Mouse (Mus musculus): ENCODE data around the gene Smug1. TPM values are rescaled to one million over a fixed set of nuclear protein-coding genes. Genes with fewer than 3 reads are reported as not detected.

The Smug1 gene
- polyA plus RNA-seq, 1 experiment from 2014 or later, result 20.7 TPM

DNA sequence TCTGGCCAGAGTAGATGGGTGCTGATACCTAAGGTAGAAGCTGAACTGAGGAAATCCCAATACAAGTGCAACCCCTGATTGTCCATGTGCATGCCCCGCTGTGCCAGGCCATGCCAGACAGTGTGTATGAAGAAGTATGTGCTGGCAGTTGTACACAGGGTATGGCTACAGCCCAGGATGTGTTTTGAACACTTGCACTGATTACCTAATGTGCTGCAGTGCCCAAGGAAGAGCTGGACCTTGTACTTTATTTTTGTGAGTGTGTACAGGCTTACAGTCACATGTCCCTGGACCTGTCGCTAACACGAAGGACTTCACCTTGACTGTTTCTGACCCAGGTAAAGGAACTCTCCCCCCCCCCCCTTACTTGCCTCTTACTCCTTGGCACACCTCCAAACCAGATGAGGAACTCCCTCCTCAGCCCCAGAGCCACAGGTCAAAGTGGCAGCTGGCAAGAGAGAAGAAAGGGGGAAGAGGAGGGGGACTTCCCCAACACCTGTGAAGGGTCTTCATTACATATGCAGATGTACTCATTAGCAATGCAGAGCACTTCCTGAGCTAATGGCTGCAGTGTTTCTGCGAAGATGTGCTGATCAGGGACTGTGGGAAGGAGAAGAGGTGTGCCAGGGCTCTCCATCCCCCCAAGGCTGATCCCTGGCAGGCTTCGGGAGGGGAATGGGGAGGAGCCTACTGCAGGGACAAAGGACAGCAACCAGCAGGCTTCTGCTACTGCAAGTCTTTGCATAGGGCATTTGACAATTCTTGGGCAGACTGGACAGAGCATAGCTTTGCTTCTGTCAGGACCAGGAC is 32.4 kb downstream of the Smug1 start:
- H3K27me3 ChIP-seq (ENCODE audit: control insufficient read depth, insufficient read depth, low read depth, low read length), result peaks cover 26% of the 10 kb centered on the region
- H3K9ac ChIP-seq (ENCODE audit: low read length), result no peak overlapping the region
- no peak overlapping the region for H3K4me3 ChIP-seq (ENCODE audit: low read length)
- H3K4me2 ChIP-seq (ENCODE audit: low read depth, low read length), result no peak overlapping the region
- peak; percentile 5; the same call in 1 of the 2 replicates for ATAC-seq (ENCODE audit: low read depth)
- H3K36me3 ChIP-seq (ENCODE audit: control insufficient read depth, insufficient read depth, low read length), result no peaks in the 10 kb centered on the region
- H3K27ac ChIP-seq (ENCODE audit: low read length), result no peak overlapping the region
- H3K9me3 ChIP-seq (ENCODE audit: control insufficient read depth, low read length), result no peaks in the 10 kb centered on the region
- WGBS, result 20% methylated on average over 5 of the region's 5 CpGs
- peaks cover 6% of the 10 kb centered on the region; the same call in 1 of the 2 replicates for H3K4me1 ChIP-seq (replicated peaks; ENCODE audit: control insufficient read depth, insufficient read depth, low read length)

DNA sequence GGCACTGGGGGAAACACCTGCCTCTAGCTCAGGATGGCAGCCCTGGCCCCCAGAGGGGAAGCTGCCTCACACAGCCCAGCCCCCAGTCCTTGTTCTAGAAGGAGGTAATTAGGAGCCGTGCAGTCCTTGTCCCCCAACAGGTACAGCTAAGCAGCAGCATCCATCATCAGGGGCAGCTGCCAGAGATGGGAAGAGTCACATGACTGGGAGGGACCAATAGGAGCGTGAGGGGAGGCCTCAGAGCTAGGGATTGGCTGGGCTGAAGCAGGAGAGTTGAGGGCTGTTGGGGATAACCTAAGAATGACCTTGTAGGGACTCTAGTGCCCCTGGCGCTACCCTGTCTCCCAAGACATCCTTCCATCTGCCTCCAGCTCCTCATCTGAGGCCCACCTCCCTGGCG is 33.1 kb downstream of the Smug1 start:
- 25% methylated on average over 4 of the region's 4 CpGs for WGBS
- peaks cover 26% of the 10 kb centered on the region for H3K27me3 ChIP-seq (ENCODE audit: control insufficient read depth, insufficient read depth, low read depth, low read length)
- H3K4me2 ChIP-seq (ENCODE audit: low read depth, low read length), result no peak overlapping the region
- H3K4me3 ChIP-seq (ENCODE audit: low read length), result no peak overlapping the region
- no peak overlapping the region for H3K9ac ChIP-seq (ENCODE audit: low read length)
- no peak overlapping the region for H3K27ac ChIP-seq (ENCODE audit: low read length)
- no peak for ATAC-seq (ENCODE audit: low read depth)
- H3K36me3 ChIP-seq (ENCODE audit: control insufficient read depth, insufficient read depth, low read length), result no peaks in the 10 kb centered on the region
- no peaks in the 10 kb centered on the region for H3K9me3 ChIP-seq (ENCODE audit: control insufficient read depth, low read length)
- peaks cover 6% of the 10 kb centered on the region; the same call in 1 of the 2 replicates for H3K4me1 ChIP-seq (replicated peaks; ENCODE audit: control insufficient read depth, insufficient read depth, low read length)

DNA sequence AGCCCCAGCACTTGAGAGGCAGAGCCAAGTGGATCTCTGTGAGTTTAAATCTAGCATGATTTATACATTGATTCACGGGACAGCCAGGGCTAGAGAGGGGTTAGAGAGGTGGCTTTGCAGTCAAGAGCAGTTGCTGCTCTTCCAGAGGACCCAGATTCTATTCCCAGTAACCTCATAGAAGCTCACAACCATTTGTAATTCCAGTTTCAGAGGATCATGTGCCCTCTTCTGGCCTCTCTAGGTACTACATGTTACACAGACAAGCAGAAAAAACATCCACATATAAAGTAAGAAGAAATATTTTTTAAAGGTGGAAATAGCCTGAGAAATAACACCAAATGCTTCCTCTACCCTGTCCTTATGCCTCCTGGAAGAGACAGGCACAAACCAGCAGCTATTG is 36.2 kb downstream of the Smug1 start:
- H3K36me3 ChIP-seq (ENCODE audit: control insufficient read depth, insufficient read depth, low read length), result no peaks in the 10 kb centered on the region
- H3K27me3 ChIP-seq (ENCODE audit: control insufficient read depth, insufficient read depth, low read depth, low read length), result peaks cover 20% of the 10 kb centered on the region
- no peak for ATAC-seq (ENCODE audit: low read depth)

DNA sequence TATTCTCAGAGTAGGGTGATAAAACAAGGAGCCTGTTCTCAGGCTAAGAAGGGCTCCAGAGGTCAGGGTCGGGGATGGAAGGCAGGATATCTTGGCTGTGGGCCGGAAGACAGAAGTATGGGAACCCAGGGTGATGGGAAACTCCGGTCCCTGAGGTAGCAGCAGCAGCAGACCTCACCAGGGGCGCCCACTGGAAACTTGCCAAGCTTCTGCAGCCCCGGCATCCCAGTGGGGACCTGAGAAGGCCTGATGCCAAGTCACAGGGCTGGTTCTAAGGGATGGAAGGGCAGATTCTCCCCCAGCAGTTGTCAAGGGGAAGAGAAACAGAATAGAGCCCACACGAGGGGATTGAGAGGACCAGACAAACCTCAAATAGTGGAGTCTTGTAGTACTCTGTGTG is 37.6 kb downstream of the Smug1 start:
- no peak for ATAC-seq (ENCODE audit: low read depth)
- Histone ChIP-seq H3K27ac (ENCODE audit: low read length) (no peak overlapping the region), H3K4me2 (ENCODE audit: low read depth, low read length) (no peak overlapping the region), H3K9me3 (ENCODE audit: control insufficient read depth, low read length) (no peaks in the 10 kb centered on the region), H3K36me3 (ENCODE audit: control insufficient read depth, insufficient read depth, low read length) (no peaks in the 10 kb centered on the region), H3K4me3 (ENCODE audit: low read length) (no peak overlapping the region), H3K9ac (ENCODE audit: low read length) (no peak overlapping the region), H3K4me1 (replicated peaks; ENCODE audit: control insufficient read depth, insufficient read depth, low read length) (no peaks in the 10 kb centered on the region; the same call in 1 of the 2 replicates), H3K27me3 (ENCODE audit: control insufficient read depth, insufficient read depth, low read depth, low read length) (peaks cover 16% of the 10 kb centered on the region; the same call in 1 of the 2 replicates)
- 27% methylated on average over 6 of the region's 6 CpGs for WGBS

More for the DNA sequence above, 36.2 kb downstream of the Smug1 start:
- H3K4me2 ChIP-seq (ENCODE audit: low read depth, low read length), result no peak overlapping the region
- 63% methylated on average over 1 of the region's 1 CpGs for WGBS
- H3K27ac ChIP-seq (ENCODE audit: low read length), result no peak overlapping the region
- H3K4me3 ChIP-seq (ENCODE audit: low read length), result no peak overlapping the region
- H3K9ac ChIP-seq (ENCODE audit: low read length), result no peak overlapping the region
- H3K9me3 ChIP-seq (ENCODE audit: control insufficient read depth, low read length), result no peaks in the 10 kb centered on the region
- H3K4me1 ChIP-seq (replicated peaks; ENCODE audit: control insufficient read depth, insufficient read depth, low read length), result peaks cover 6% of the 10 kb centered on the region; the same call in 1 of the 2 replicates

DNA sequence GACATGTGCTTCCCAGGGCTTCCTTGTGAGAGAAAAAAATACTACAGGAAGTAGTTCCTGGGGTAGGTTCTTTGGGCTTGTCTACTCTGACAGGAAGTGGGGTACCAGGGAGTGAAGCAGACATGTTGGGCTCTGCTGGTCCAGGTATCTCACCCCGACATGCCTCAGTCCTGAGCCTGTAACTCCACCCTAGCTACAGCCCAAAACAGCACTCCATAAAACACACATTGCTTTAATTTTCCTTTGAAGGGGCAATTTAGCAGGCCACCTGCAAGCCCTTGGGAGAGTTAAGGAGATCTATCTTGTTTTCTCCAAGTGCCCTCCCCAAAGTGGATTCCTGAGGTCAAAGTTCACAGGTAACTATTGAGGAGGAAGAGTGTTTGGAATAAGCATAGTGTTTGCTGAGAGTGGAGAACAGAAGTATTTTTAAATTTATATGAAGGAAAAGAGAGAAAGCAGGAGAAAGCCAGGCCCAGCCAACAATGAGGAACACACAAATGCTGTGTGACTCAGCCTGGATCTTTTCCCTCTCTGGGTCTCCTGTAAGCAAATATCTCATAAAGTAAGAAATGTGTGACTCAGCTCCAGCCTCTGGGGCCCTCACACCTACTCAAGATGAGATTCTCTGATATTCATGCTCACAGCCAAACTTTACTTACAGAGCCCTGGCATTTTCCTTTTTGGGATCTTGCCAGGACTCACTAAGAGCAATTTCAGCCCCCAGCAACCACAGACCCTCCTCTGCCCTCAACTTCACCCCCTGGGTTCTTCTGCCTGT is 38.6 kb downstream of the Smug1 start:
- Histone ChIP-seq H3K27ac (ENCODE audit: low read length) (no peak overlapping the region), H3K4me3 (ENCODE audit: low read length) (no peak overlapping the region), H3K9ac (ENCODE audit: low read length) (no peak overlapping the region), H3K4me1 (replicated peaks; ENCODE audit: control insufficient read depth, insufficient read depth, low read length) (peaks cover 5% of the 10 kb centered on the region; the same call in 1 of the 2 replicates), H3K27me3 (ENCODE audit: control insufficient read depth, insufficient read depth, low read depth, low read length) (peaks cover 13% of the 10 kb centered on the region; the same call in 1 of the 2 replicates), H3K9me3 (ENCODE audit: control insufficient read depth, low read length) (no peaks in the 10 kb centered on the region), H3K36me3 (ENCODE audit: control insufficient read depth, insufficient read depth, low read length) (no peaks in the 10 kb centered on the region), H3K4me2 (ENCODE audit: low read depth, low read length) (no peak overlapping the region)
- WGBS, result 20% methylated on average over 1 of the region's 1 CpGs
- ATAC-seq (ENCODE audit: low read depth), result no peak

DNA sequence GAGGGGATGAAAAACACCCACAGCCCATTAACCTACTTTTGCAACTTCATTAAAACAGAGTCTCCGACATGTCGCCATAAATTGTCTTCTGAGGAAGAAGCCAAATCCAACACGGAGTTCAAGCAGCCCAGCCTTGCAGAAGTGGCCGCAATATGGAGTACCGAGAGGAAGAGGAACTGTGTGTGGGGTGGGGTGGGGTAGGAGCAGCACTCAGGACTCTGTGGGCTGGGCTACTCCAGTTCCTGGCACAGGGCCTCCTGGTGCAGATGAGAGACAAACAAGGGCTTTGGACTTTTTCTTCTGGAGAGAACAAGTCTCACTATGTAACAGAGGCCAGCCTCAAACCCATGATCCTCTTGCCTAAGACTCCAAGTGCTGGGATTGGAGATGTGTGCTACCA is 40.9 kb downstream of the Smug1 start:
- no peak for ATAC-seq (ENCODE audit: low read depth)
- Histone ChIP-seq H3K9ac (ENCODE audit: low read length) (no peak overlapping the region), H3K4me3 (ENCODE audit: low read length) (no peak overlapping the region), H3K36me3 (ENCODE audit: control insufficient read depth, insufficient read depth, low read length) (no peaks in the 10 kb centered on the region), H3K27ac (ENCODE audit: low read length) (no peak overlapping the region), H3K4me1 (replicated peaks; ENCODE audit: control insufficient read depth, insufficient read depth, low read length) (peaks cover 5% of the 10 kb centered on the region; the same call in 1 of the 2 replicates), H3K4me2 (ENCODE audit: low read depth, low read length) (no peak overlapping the region), H3K27me3 (ENCODE audit: control insufficient read depth, insufficient read depth, low read depth, low read length) (peaks cover 7% of the 10 kb centered on the region), H3K9me3 (ENCODE audit: control insufficient read depth, low read length) (no peaks in the 10 kb centered on the region)
- WGBS, result 57% methylated on average over 5 of the region's 5 CpGs

DNA sequence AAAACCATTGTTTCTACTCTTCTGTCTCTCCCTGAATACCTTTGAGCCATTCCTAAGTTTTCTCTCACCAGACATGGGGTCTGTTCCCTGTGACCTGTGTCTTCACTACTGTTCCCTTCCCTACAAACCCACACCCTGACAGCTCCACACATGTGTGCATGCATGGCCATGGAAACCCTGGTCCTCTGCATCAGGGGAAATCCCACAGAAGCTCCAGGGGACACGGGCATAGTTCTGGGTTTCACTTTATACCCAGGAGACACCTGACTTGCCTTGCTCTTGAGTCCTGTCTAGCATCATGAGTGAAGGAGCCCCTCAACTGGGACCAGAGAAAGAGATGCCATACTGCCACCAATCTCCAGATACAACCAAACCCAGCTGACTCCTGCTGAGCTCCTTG is 42.6 kb downstream of the Smug1 start:
- H3K4me3 ChIP-seq (ENCODE audit: low read length), result no peak overlapping the region
- peaks cover 15% of the 10 kb centered on the region for H3K27me3 ChIP-seq (ENCODE audit: control insufficient read depth, insufficient read depth, low read depth, low read length)
- ATAC-seq (ENCODE audit: low read depth), result no peak
- H3K36me3 ChIP-seq (ENCODE audit: control insufficient read depth, insufficient read depth, low read length), result no peaks in the 10 kb centered on the region
- H3K9me3 ChIP-seq (ENCODE audit: control insufficient read depth, low read length), result no peaks in the 10 kb centered on the region
- H3K9ac ChIP-seq (ENCODE audit: low read length), result no peak overlapping the region
- H3K4me2 ChIP-seq (ENCODE audit: low read depth, low read length), result no peak overlapping the region
- peaks cover 5% of the 10 kb centered on the region; the same call in 1 of the 2 replicates for H3K4me1 ChIP-seq (replicated peaks; ENCODE audit: control insufficient read depth, insufficient read depth, low read length)
- WGBS, result 67% methylated on average over 1 of the region's 1 CpGs
- H3K27ac ChIP-seq (ENCODE audit: low read length), result no peak overlapping the region

DNA sequence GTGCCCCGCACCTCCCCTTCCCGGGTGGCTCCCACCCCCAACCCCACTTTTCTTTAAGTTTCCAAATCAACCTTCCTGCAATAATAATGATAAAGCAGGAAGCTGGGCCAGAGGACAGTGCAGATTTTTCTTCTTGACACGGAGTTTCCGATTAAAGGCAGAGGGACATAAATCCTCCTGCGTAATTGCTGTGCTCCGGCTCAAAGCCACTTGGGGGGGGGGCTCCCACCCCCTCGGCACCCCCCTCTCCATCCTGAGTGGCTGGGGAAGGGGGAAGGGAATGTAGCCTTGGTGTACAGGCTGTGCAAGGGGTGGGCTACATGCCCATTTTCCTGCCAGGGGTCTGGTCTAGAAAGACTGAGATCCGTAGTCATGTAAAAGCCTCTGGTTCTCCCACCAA is 43.5 kb downstream of the Smug1 start:
- no peak overlapping the region for H3K4me2 ChIP-seq (ENCODE audit: low read depth, low read length)

DNA sequence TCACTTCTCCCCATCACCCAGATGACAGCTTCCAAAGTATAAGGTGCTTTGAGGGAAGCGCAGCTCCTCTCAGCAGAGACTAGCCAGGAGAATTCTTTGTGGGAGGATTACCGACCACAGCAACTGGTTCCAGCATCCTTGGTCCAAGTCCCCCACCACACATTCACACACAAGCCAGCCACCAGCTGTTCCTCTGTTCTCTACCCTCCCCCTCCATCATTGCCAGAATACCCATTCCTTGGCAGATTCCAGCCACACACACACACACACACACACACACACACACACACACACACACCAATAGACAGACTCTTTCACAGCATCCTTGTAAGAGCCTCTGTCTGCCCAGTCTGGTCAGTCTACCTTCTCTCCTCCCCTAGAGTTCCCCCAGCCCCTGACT is 44.5 kb downstream of the Smug1 start:
- no peaks in the 10 kb centered on the region for H3K9me3 ChIP-seq (ENCODE audit: control insufficient read depth, low read length)
- 52% methylated on average over 2 of the region's 2 CpGs for WGBS
- no peak for ATAC-seq (ENCODE audit: low read depth)
- peaks cover 5% of the 10 kb centered on the region; the same call in 1 of the 2 replicates for H3K4me1 ChIP-seq (replicated peaks; ENCODE audit: control insufficient read depth, insufficient read depth, low read length)
- peaks cover 17% of the 10 kb centered on the region for H3K27me3 ChIP-seq (ENCODE audit: control insufficient read depth, insufficient read depth, low read depth, low read length)
- no peak overlapping the region for H3K4me2 ChIP-seq (ENCODE audit: low read depth, low read length)
- no peaks in the 10 kb centered on the region for H3K36me3 ChIP-seq (ENCODE audit: control insufficient read depth, insufficient read depth, low read length)
- H3K4me3 ChIP-seq (ENCODE audit: low read length), result no peak overlapping the region
- no peak overlapping the region for H3K9ac ChIP-seq (ENCODE audit: low read length)
- H3K27ac ChIP-seq (ENCODE audit: low read length), result no peak overlapping the region

More for the DNA sequence above, 43.5 kb downstream of the Smug1 start:
- Histone ChIP-seq H3K27me3 (ENCODE audit: control insufficient read depth, insufficient read depth, low read depth, low read length) (peaks cover 17% of the 10 kb centered on the region), H3K9me3 (ENCODE audit: control insufficient read depth, low read length) (no peaks in the 10 kb centered on the region), H3K36me3 (ENCODE audit: control insufficient read depth, insufficient read depth, low read length) (no peaks in the 10 kb centered on the region), H3K4me1 (replicated peaks; ENCODE audit: control insufficient read depth, insufficient read depth, low read length) (peaks cover 5% of the 10 kb centered on the region; the same call in 1 of the 2 replicates), H3K27ac (ENCODE audit: low read length) (no peak overlapping the region), H3K4me3 (ENCODE audit: low read length) (no peak overlapping the region), H3K9ac (ENCODE audit: low read length) (no peak overlapping the region)
- WGBS, result 37% methylated on average over 8 of the region's 8 CpGs
- 0 out of 2 replicates have a peak, but pooled peaks have one; percentile 28 for ATAC-seq (ENCODE audit: low read depth)

Data from lung, embryonic 16.5 days (tissue).